Mouse (Mus musculus) megakaryocyte, embryonic 14.5 days (primary cell): Measurements from ENCODE around the gene Nav1.

Experiments used
- FLI1 ChIP-seq: IDR thresholded peaks from 2 replicates; pipeline ENCODE4 v1.6.1; 2012; ENCODE audit warnings: low read length, inconsistent platforms, mixed read lengths
- GATA1 ChIP-seq: IDR thresholded peaks from 3 replicates; pipeline ENCODE4 v1.6.1; 2012; ENCODE audit warnings: mixed read lengths, low read length, inconsistent platforms, borderline replicate concordance

DNA sequence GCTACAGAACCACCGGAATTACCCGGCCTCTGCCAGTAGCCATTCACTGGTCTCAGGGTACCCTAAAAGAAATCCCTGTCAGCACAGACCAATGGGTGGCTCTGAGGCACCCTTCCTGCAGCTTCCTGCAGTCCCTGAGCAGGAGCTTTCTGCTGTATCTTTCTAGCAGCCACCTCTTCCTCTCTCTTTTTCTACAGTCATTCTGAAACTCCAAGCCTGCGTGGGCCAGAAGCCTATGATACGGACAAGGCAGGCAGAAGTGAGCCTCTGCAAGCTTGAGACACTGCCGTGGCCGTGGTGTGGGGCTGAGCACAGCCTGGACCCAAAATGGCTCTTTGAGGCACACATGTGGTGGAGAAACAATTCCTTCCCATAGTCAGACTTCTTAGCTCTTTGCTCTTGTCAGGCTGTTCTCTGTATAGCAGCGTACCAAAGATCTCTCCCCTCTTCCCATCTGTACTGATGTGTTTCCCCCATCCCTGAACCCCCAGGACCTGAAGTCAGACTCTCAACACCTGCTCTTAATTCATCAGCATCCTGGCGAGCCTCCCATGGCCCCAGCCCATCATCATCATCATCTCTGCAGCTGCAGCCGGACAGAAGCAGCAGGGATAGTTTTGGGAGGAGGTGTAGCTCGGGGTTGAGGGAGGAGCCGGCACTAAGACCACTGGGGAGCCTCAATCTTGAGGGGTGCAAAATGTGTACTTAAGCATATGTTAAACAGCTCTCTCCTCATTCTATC is 28.4 kb upstream of the Nav1 start:
- no peak for TF ChIP-seq GATA1
- TF ChIP-seq FLI1 = no peak
